Mouse (Mus musculus) frontal cortex, postnatal 14 days (tissue): Measurements from ENCODE around the gene Gm21969.

Source experiments
- DNase-seq, 2 experiments: peaks; one replicate each; pipeline ENCODE4 v3.0.0; 2022; ENCODE audit warnings: low spot score in 2 of 2

The Gm21969 gene

DNA sequence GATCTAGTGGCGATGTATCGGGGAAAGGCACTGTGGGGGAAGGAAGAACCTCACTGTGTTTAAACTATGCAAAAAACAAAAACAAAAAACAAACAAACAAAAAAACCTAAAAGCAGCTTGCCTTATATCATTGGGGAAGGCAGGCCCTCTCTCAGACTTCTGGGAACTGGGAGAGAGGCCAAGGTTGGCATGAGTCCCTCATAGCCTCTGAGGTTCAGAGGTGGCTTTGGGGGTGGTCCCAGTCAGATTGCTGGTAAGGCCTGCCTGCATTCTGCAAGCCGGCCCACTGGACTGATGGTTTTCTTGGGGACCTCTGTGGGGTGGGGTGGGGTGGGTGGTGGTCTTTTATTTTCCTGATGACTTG is 14.0 kb downstream of the Gm21969 start:
- no peak for DNase-seq

- DNase-seq, result no peak
These were observed 16.8 kb downstream of the Gm21969 start for GRCm38 (mm10) chr4:139619765-139620164.

- DNase-seq, result peak; percentile 88 to 94
These were observed 19.6 kb downstream of the Gm21969 start, which contains the start of gene Aldh4a1 for GRCm38 (mm10) chr4:139622373-139623282. Gene Aldh4a1 (plus strand): TSS chr4:139622866.

- no peak for DNase-seq
These were observed 20.6 kb downstream of the Gm21969 start for GRCm38 (mm10) chr4:139623434-139624115.

DNA sequence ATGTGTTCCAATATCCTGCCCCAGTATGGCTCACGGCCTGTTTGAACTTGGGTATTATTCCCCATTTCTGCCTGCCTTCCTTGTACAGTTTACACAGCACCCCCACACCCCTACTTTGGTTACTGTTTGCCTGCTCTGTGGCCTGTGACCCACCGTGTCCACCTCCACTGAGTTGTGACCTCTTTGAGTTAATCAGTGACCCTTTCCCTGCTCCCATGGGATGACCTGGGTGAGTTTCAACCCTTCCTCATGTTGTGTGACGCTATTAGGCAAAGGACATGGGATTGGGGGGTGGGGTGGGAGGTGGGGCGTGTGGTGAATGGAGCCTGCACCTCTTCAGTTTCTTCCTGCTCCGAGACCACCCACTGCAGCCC is 21.1 kb downstream of the Gm21969 start:
- no peak for DNase-seq

- no peak for DNase-seq
These were observed 21.7 kb downstream of the Gm21969 start for GRCm38 (mm10) chr4:139624706-139625105.

- DNase-seq, result no peak
These were observed 24.4 kb downstream of the Gm21969 start for GRCm38 (mm10) chr4:139627361-139627760.

DNA sequence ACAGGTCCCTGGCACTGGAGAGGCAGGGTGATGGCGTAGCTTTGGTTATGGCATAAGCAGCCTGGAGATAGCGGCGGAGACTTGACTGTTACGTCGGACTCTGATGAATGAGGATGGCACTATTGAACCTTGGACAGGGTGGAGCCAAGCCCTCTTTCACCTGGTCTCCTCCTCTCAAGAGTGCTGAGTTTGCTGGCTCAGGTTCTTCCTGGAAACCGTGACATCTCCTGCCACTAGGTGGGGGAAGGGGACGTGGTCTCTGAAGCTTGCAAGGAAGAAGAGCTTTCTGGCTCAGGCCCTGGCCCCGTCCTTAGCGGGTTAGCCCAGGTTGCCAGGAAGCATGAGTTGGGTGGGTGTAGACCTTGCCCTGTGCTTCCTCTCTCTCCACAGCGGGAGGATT is 27.2 kb downstream of the Gm21969 start:
- DNase-seq, result no peak

DNA sequence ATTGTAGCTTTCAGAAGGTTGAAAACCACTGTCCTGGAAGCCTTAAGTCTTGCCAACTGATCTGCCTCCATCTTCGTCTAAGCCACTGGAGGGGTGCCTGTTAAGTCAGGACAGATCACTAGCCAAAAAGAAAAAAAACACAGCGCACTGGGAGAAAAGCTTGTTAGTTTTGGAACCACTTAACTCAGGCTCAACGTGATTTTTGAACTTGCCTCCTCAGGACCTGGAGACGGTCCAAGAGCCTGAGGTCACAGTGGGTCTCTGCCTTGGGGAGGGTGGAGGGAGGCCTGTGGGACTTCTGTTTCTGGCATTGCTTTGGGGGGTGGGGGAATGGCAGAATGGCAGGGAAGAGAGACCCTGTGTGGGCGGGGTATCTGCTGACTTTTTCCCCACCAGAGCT is 28.2 kb downstream of the Gm21969 start:
- no peak for DNase-seq

GRCm38 (mm10) chr4:139631569-139632253 is 28.7 kb downstream of the Gm21969 start:
- DNase-seq, result no peak

- no peak for DNase-seq
These were observed 29.2 kb downstream of the Gm21969 start for GRCm38 (mm10) chr4:139632254-139632580.

DNA sequence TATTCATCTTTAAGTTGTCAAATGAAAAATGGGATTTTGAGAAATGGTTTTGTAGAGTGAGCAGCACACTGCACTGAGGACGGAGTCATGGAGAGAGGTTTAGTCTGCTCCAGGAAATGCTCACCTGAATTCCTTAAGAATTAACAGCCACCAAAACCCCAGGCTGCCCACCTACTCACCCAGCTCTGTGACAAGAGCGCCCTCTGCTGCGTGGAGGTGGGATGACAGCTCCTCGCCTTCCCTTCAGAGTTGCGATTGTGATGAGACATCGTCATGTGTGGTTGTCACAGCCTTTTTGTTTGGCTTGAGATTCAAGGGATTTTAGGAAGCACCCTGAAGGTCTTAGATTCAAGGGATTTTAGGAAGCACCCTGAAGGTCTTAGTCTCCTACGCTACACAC is 33.4 kb downstream of the Gm21969 start:
- peak in 1 of 2 experiments; percentile 69 for DNase-seq

DNA sequence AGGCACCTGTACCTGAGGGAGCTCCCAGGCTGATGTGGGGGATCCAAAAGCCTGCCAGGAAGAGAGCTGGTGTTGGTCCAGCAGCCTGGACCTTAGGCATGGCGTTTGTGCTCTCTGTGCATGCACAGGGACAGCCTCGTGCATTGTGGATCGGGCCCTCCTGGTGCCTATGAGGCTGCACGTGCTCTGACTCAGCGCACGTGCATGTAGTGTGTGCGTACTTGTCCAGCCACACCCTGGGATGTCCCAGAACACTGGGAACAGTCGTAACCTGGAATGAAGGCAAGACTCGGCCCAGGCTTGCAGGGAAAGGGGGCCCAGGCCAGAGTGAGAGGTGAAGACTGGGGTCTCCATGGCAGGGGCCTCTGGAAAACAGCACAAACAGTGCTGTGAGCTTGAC is 34.9 kb downstream of the Gm21969 start:
- DNase-seq, result no peak

DNA sequence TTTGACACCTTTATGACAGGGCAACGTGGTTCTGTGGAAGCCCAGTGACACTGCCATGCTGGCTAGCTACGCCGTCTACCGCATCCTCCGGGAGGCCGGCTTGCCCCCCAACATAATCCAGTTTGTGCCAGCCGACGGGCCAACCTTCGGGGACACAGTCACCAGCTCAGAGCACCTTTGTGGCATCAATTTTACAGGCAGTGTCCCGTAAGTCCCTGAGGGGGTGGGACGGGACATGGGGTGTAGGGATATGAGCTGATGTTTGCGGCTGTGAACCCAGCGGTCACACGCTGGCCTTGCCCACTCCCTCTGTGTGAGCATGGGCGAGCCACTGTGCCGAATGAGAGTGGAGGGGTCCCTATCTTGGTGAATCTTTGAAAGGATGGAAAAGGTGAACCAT is 35.4 kb downstream of the Gm21969 start:
- no peak for DNase-seq

GRCm38 (mm10) chr4:139639801-139640200 is 36.8 kb downstream of the Gm21969 start:
- no peak for DNase-seq

- no peak for DNase-seq
These were observed 37.3 kb downstream of the Gm21969 start for GRCm38 (mm10) chr4:139640333-139640732.

DNA sequence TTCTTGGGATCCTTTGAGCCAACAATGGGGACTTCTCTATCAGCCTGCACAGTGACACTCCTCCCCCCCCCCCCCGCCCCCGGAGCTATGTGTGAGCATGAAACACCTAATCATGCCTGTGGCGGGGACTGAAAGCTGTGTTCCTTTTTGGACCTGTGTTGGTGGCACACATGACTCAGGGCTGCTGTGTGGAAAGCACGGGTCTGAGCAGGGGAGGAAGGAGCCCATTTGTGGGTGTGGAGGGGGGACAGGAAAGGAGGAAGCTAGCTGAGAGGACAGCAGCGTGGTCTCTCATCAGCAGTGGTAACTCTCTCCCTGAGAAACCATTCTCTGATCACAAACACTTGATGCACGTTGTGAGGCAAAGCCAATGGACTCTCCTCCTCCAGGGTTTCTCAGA is 37.8 kb downstream of the Gm21969 start:
- no peak for DNase-seq

GRCm38 (mm10) chr4:139641829-139642425 is 38.9 kb downstream of the Gm21969 start:
- no peak for DNase-seq

- peak in 1 of 2 experiments; percentile 80 for DNase-seq
These were observed 41.0 kb downstream of the Gm21969 start for GRCm38 (mm10) chr4:139643972-139644371.

GRCm38 (mm10) chr4:139646916-139647315 is 43.9 kb downstream of the Gm21969 start:
- DNase-seq, result no peak

DNA sequence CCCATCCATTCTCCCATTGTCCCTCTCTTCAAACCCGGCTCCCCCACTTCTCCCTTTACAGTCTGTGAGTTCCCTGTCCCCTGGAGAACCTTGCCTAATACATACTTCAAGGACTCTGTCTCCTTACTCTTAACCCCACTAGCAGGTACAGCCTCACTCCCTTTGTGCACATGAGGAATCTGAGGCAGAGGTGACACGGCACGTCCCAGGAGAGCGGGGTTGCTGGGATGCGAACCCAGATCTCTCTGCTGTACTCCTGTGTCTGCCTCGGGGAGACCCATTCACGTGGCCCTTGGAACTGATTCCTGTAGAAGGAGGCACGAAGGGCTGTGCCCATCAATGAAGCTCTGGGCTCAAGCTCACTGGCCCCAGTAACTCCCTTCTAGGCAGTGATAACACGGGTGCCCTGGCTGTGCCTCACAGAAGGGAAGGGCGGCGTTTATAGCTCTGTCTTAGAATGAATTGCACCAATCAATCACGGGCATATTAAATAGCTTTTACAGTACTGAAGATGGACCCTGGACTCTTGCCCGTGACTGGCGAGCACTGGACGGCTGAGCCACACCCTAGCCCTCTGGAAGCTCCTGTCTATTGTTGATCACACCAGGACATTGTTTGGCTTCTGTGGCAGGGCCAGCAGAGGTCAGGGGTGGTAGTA is 47.2 kb downstream of the Gm21969 start:
- no peak for DNase-seq

DNA sequence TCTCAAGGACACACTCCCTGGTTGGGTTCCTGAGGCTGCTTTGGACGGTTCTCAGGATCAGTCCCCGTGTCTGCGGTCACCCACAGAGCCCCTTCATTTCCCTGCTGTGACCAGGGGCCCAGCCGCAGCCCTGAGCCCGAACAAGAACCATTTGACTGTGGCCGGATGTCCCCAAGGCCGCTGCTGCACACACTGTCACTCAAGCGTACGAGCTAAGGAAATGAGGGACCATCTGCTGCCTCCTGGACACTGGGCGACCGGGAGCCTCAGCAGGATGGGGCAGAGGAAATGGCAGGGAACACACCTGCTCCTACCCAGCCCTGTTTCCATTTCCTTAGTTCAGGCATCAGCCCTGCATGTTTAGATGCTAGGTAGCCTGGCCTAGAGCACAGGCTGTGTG is 47.9 kb downstream of the Gm21969 start:
- DNase-seq, result no peak
